Mouse (Mus musculus) hindbrain, embryonic 11.5 days (tissue): ENCODE data around the gene Axdnd1. TPM values are rescaled to one million over a fixed set of nuclear protein-coding genes. Genes with fewer than 3 reads are reported as not detected.

Experiments
- ATAC-seq: fragments of 200-750 bp; cut with Nextera tagmentation; 2 replicates; pipeline ENCODE4 v1.8.0; 2017; ENCODE audit warnings: mild to moderate bottlenecking, moderate TSS enrichment, moderate library complexity; ENCODE audit not compliant: low FRiP score
- DNase-seq: peaks from one replicate; pipeline ENCODE4 v3.0.0-alpha.2; 2015; ENCODE audit warnings: low spot score
- H3K27ac ChIP-seq: fragments of 300-500 bp; sonication (generic); 2 replicates; pipeline ENCODE4 v1.5.1; 2014; ENCODE audit warnings: mild to moderate bottlenecking, low read depth, low read length
- H3K27me3 ChIP-seq: fragments of 300-500 bp; sonication (generic); 2 replicates; pipeline ENCODE4 v1.6.1; 2014; ENCODE audit warnings: mild to moderate bottlenecking, low read length, moderate library complexity, mixed read lengths; ENCODE audit not compliant: control insufficient read depth, insufficient read depth
- H3K36me3 ChIP-seq: fragments of 300-500 bp; sonication (generic); 2 replicates; pipeline ENCODE4 v1.6.1; 2014; ENCODE audit warnings: mild to moderate bottlenecking, low read length, moderate library complexity, mixed read lengths; ENCODE audit not compliant: control insufficient read depth, insufficient read depth
- H3K4me1 ChIP-seq: fragments of 300-500 bp; sonication (generic); replicated peaks from 2 replicates; pipeline ENCODE4 v1.6.1; 2014; ENCODE audit warnings: low read length, mixed read lengths; ENCODE audit not compliant: control insufficient read depth, insufficient read depth
- H3K4me2 ChIP-seq: fragments of 300-500 bp; sonication (generic); replicated peaks from 2 replicates; pipeline ENCODE4 v1.6.1; 2014; ENCODE audit warnings: mild to moderate bottlenecking, low read depth, low read length
- H3K4me3 ChIP-seq: fragments of 300-500 bp; sonication (generic); 2 replicates; pipeline ENCODE4 v1.5.1; 2014; ENCODE audit warnings: low read depth, low read length
- H3K9ac ChIP-seq: fragments of 300-500 bp; sonication (generic); 2 replicates; pipeline ENCODE4 v1.6.1; 2014; ENCODE audit warnings: low read depth, low read length
- H3K9me3 ChIP-seq: fragments of 300-500 bp; sonication (generic); 2 replicates; pipeline ENCODE4 v1.6.1; 2016; ENCODE audit warnings: low read length; ENCODE audit not compliant: control insufficient read depth
- WGBS: fragments of 180-500 bp; shearing (Covaris S2); extraction: QIAGEN DNeasy Blood & Tissue Kit; methylation state at CpG from one replicate; pipeline ENCODE4 v1.1.7; 2014; 5-methylcytosine and 5-hydroxymethylcytosine counted together
- polyA plus RNA-seq: library from polyadenylated mRNA; unstranded; fragments of >200 nt; fragmentation: Nextera tagmentation; extraction: Ambion mirVana; gene quantifications from 2 replicates; pipeline ENCODE4 v1.2.1, GENCODE M21; 2014

Gene Axdnd1
- polyA plus RNA-seq, 1 experiment from 2014 or later: 0.28 TPM

- Histone ChIP-seq H3K4me3 (no peak overlapping the region), H3K27me3 (no peaks in the 10 kb centered on the region), H3K27ac (no peak overlapping the region), H3K9ac (no peak overlapping the region), H3K4me2 (no peak overlapping the region), H3K4me1 (no peaks in the 10 kb centered on the region), H3K9me3 (no peaks in the 10 kb centered on the region), H3K36me3 (no peaks in the 10 kb centered on the region)
- ATAC-seq: no peak
- no peak for DNase-seq
- WGBS: 88% methylated on average over 9 of the region's 9 CpGs
Measured at GRCm38 (mm10) chr1:156288556-156289221, 132.3 kb downstream of the Axdnd1 start.

GRCm38 (mm10) chr1:156285541-156285896 lies 135.4 kb downstream of the Axdnd1 start:
- no peak overlapping the region for H3K9ac ChIP-seq
- 85% methylated on average over 5 of the region's 5 CpGs for whole genome bisulfite sequencing
- no peak overlapping the region for H3K4me2 ChIP-seq
- no peaks in the 10 kb centered on the region for H3K4me1 ChIP-seq
- ATAC-seq: no peak
- no peak for DNase-seq
- no peak overlapping the region for H3K4me3 ChIP-seq
- no peaks in the 10 kb centered on the region for H3K36me3 ChIP-seq
- no peaks in the 10 kb centered on the region for H3K9me3 ChIP-seq
- H3K27ac ChIP-seq: no peak overlapping the region
- no peaks in the 10 kb centered on the region for H3K27me3 ChIP-seq

- H3K9me3 ChIP-seq: no peaks in the 10 kb centered on the region
- WGBS: 45% methylated on average over 9 of the region's 9 CpGs
- no peaks in the 10 kb centered on the region for H3K36me3 ChIP-seq
- H3K4me2 ChIP-seq: no peak overlapping the region
- no peak overlapping the region for H3K4me3 ChIP-seq
- ATAC-seq (no peak), DNase-seq (no peak)
- no peak overlapping the region for H3K27ac ChIP-seq
- H3K27me3 ChIP-seq: no peaks in the 10 kb centered on the region
- H3K4me1 ChIP-seq: no peaks in the 10 kb centered on the region
- no peak overlapping the region for H3K9ac ChIP-seq
Measured at GRCm38 (mm10) chr1:156284851-156285540, 136.0 kb downstream of the Axdnd1 start.

- Histone ChIP-seq H3K9me3 (no peaks in the 10 kb centered on the region), H3K4me1 (no peaks in the 10 kb centered on the region), H3K4me2 (no peak overlapping the region), H3K9ac (no peak overlapping the region), H3K27ac (no peak overlapping the region), H3K36me3 (no peaks in the 10 kb centered on the region), H3K27me3 (no peaks in the 10 kb centered on the region), H3K4me3 (no peak overlapping the region)
- ATAC-seq (no peak), DNase-seq (no peak)
- 77% methylated on average over 10 of the region's 10 CpGs for WGBS
Measured at GRCm38 (mm10) chr1:156284207-156284606, 136.8 kb downstream of the Axdnd1 start.

GRCm38 (mm10) chr1:156280131-156280530 lies 140.8 kb downstream of the Axdnd1 start:
- no peaks in the 10 kb centered on the region for H3K4me1 ChIP-seq
- H3K9ac ChIP-seq: no peak overlapping the region
- no peak for DNase-seq
- no peak overlapping the region for H3K27ac ChIP-seq
- no peaks in the 10 kb centered on the region for H3K9me3 ChIP-seq
- H3K4me3 ChIP-seq: no peak overlapping the region
- no peaks in the 10 kb centered on the region for H3K36me3 ChIP-seq
- H3K4me2 ChIP-seq: no peak overlapping the region
- 82% methylated on average over 7 of the region's 7 CpGs for WGBS
- ATAC-seq: no peak
- H3K27me3 ChIP-seq: no peaks in the 10 kb centered on the region

- ATAC-seq (no peak), DNase-seq (no peak)
- no peak overlapping the region for H3K9ac ChIP-seq
- no peaks in the 10 kb centered on the region for H3K36me3 ChIP-seq
- H3K9me3 ChIP-seq: no peaks in the 10 kb centered on the region
- H3K27ac ChIP-seq: no peak overlapping the region
- H3K4me1 ChIP-seq: no peaks in the 10 kb centered on the region
- H3K4me3 ChIP-seq: no peak overlapping the region
- no peak overlapping the region for H3K4me2 ChIP-seq
- 68% methylated on average over 7 of the region's 7 CpGs for WGBS
- H3K27me3 ChIP-seq: no peaks in the 10 kb centered on the region
Measured at GRCm38 (mm10) chr1:156273647-156274046, 147.3 kb downstream of the Axdnd1 start.

Other genes starting within 250 kb of the Axdnd1 start
- gene Fam163a, start 216.1 kb downstream of the Axdnd1 start, polyA plus RNA-seq: 5.4 and 5.7 TPM in 2 replicates
- gene Tdrd5, start 117.5 kb downstream of the Axdnd1 start, polyA plus RNA-seq: 0.06 and 0.09 TPM in 2 replicates
- gene Nphs2, start 110.4 kb downstream of the Axdnd1 start, polyA plus RNA-seq: not detected in 2 replicates
- 905 and 930 TPM in 2 replicates for gene Gm2000, start 55.1 kb downstream of the Axdnd1 start, polyA plus RNA-seq
- 18.2 and 25.7 TPM in 2 replicates for gene Soat1, start 53.2 kb upstream of the Axdnd1 start, polyA plus RNA-seq
- gene Gm10031, start 102.9 kb upstream of the Axdnd1 start, polyA plus RNA-seq: 0.33 and 0.79 TPM in 2 replicates
- gene Abl2, start 137.6 kb upstream of the Axdnd1 start, polyA plus RNA-seq: 5.3 and 8.0 TPM in 2 replicates